Comparison of ENCODE assay signal across 9 mouse cellular contexts in the genomic region with DNA sequence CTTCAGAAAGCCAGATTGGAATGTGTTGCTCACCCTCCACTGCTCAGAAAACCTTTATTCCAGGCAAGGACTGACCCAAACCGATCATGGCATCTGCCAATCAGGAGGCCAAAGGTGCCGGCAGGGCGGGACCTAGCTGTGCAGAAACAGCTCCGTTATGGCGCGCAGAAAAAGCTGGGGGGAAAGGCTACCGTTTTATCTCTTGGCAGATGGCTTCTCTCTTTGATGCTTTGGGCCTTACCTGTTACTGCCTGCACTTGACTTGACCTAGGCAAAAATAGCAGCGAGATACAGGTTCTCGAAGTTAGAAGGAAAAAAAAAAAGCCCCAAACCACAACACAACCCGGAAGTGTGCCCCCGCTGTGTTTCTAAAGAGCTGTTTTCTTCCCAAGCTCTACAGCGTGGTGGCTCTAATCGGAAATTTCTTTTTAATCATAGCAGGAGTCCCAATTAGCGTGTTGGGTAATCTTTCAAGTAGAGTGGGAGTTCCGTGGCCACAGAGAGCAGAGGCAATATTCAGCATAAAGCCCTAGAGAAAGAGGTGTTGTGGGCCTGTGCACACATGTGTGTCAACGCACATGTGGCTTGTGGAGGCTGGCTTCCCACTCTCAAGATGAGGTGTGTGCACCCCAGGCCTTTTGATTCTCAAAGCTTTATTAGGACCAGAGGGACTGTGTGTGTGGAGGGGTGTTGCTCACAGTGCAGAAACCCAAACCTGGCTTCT.
A peak's percentile ranks its signal among the peaks of the same experiment; 100 is the strongest.
DNase-seq lines count a peak whose midpoint lies in the region; ATAC-seq and TF ChIP-seq lines count a peak whose summit lies in the region.
"Had no signal": no experiment of that assay in that cellular context is flagged by ENCODE, and none has a peak within 500 bp of the region (broad histone marks: within the 10 kb centered on the region; RNA-seq: fewer than 3 reads in every experiment).

No protein-coding gene starts in this region.

- no peak for ATAC-seq in forebrain, embryonic 14.5 days
- peak; percentile 28 for ATAC-seq in midbrain, embryonic 13.5 days
- ATAC-seq: Patski had no signal

- H3K9me3 ChIP-seq in forebrain, embryonic 14.5 days (replicated peaks; ENCODE audit: control insufficient read depth, low read length): no peaks in the 10 kb centered on the region
- H3K9me3 ChIP-seq in midbrain, embryonic 13.5 days: no peaks in the 10 kb centered on the region

- peaks cover 42% of the 10 kb centered on the region for H3K4me1 ChIP-seq in forebrain, embryonic 14.5 days (ENCODE audit: control insufficient read depth, insufficient read depth, low read length)
- H3K4me1 ChIP-seq in midbrain, embryonic 13.5 days (replicated peaks): peaks cover 66% of the 10 kb centered on the region
- H3K4me1 ChIP-seq in thymus, adult 2 months (replicated peaks; ENCODE audit: control insufficient read depth, insufficient read depth, low read length): peaks cover 48% of the 10 kb centered on the region

- peak overlapping the region; percentile 35 for H3K4me2 ChIP-seq in forebrain, embryonic 14.5 days (ENCODE audit: low read length)
- H3K4me2 ChIP-seq in midbrain, embryonic 13.5 days (replicated peaks): peak overlapping the region; percentile 48

- no peak overlapping the region for H3K9ac ChIP-seq in forebrain, embryonic 14.5 days (ENCODE audit: low read length)
- peak overlapping the region; percentile 49 for H3K9ac ChIP-seq in midbrain, embryonic 13.5 days (replicated peaks)

- no peak for TF ChIP-seq CTCF in thymus, adult 2 months (IDR thresholded peaks at IDR 0.05; ENCODE audit: borderline replicate concordance, control insufficient read depth, extremely low read depth, insufficient read depth, low read length, poor library complexity)

- no peak overlapping the region for H3K27ac ChIP-seq in forebrain, embryonic 14.5 days (ENCODE audit: low read depth, low read length)
- H3K27ac ChIP-seq in midbrain, embryonic 13.5 days: peak overlapping the region; percentile 56
- H3K27ac ChIP-seq in thymus, adult 2 months (ENCODE audit: control insufficient read depth, insufficient read depth, low read length): peak overlapping the region; percentile 79

- H3K4me3 ChIP-seq in forebrain, embryonic 14.5 days (ENCODE audit: low read depth, low read length): no peak overlapping the region
- H3K4me3 ChIP-seq in midbrain, embryonic 13.5 days (replicated peaks): peak overlapping the region; percentile 13; the same call in 1 of the 2 replicates
- H3K4me3 ChIP-seq in thymus, adult 2 months (ENCODE audit: control insufficient read depth, insufficient read depth, low read length): peak overlapping the region; percentile 46

- no peaks in the 10 kb centered on the region for H3K36me3 ChIP-seq in forebrain, embryonic 14.5 days (ENCODE audit: control insufficient read depth, insufficient read depth, low read length)
- no peaks in the 10 kb centered on the region for H3K36me3 ChIP-seq in midbrain, embryonic 13.5 days
- H3K36me3 ChIP-seq in thymus, adult 2 months (ENCODE audit: control insufficient read depth, insufficient read depth, low read length): no peaks in the 10 kb centered on the region

- DNase-seq in cerebellum, adult 9-11 months: peak; percentile 54
- no peak for DNase-seq in cerebellum, postnatal 36 days
- DNase-seq in Muller cell, postnatal 12 days (ENCODE audit: inconsistent ontology term): peak; percentile 87
- DNase-seq in forebrain, embryonic 14.5 days (ENCODE audit: low spot score): no peak
- DNase-seq in kidney, postnatal 14 days: peak; percentile 51
- DNase-seq in thymus, adult 2 months: peak; percentile 60
- no peak for DNase-seq in urinary bladder, postnatal 14 days (ENCODE audit: low spot score)

- 1% methylated on average over 16 of the region's 16 CpGs for WGBS in forebrain, embryonic 14.5 days
- 3% methylated on average over 16 of the region's 16 CpGs for WGBS in midbrain, embryonic 13.5 days
- WGBS in thymus, adult 2 months: 3% methylated on average over 16 of the region's 16 CpGs

- no peak for TF ChIP-seq POLR2A in thymus, adult 2 months (IDR thresholded peaks at IDR 0.05; ENCODE audit: control insufficient read depth, extremely low read depth, insufficient read depth, low read length, poor library complexity)

- peaks cover 24% of the 10 kb centered on the region for H3K27me3 ChIP-seq in forebrain, embryonic 14.5 days (replicated peaks; ENCODE audit: control insufficient read depth, insufficient read depth, low read length)
- peaks cover 35% of the 10 kb centered on the region for H3K27me3 ChIP-seq in midbrain, embryonic 13.5 days
- H3K27me3 ChIP-seq in thymus, adult 2 months (ENCODE audit: control insufficient read depth, insufficient read depth, low read length): no peaks in the 10 kb centered on the region
- H3K27me3 ChIP-seq: Patski had no signal

Comparison
In these comparisons a context has a peak if more than half of its experiments do, and no peak if none do; other contexts are left out.
1. DNase-seq: peak in cerebellum, adult 9-11 months (single experiment), Muller cell, postnatal 12 days (single experiment), kidney, postnatal 14 days (single experiment) and thymus, adult 2 months (single experiment); none in cerebellum, postnatal 36 days (0 of 2), forebrain, embryonic 14.5 days (single experiment) and urinary bladder, postnatal 14 days (single experiment).